Mouse (Mus musculus): ENCODE measurements around the gene Gm28171. TPM values are rescaled to one million over a fixed set of nuclear protein-coding genes. Genes with fewer than 3 reads are reported as not detected.
"Not testable (repeated sequence)": the region's sequence is repeated elsewhere in the genome, so short reads cannot be mapped to it uniquely, and the experiment has no call there.

The Gm28171 gene
- polyA plus RNA-seq (2016; fragmentation: Nextera tagmentation; extraction: Ambion mirVana) = not detected in 2 replicates

DNA sequence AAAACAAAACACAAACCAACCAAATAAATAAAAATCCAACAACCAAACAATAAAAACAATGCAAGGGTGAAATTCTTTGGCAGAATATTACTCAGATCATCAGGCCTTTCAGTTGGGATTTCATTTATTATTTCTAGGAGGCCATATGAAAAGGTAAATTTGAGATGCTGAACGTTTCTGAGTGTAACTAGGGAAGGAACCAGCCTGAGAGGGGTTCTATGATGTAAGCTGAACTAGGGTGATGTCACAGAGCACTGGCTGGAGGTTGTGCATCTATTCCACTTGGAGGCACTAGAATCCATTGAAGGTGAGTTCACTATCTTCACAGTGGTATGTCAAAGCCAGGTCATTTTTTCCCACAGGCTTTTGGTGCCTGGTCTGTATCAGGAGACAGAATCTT, at the start of gene Gm28171:
Gm28171 (plus strand) TSS at position 301 of the 400 bp plus-strand sequence.
- H3K4me2 ChIP-seq (replicated peaks); H3K36me3 ChIP-seq; H3K4me3 ChIP-seq; H3K27me3 ChIP-seq; H3K4me1 ChIP-seq; H3K9ac ChIP-seq; H3K9me3 ChIP-seq (replicated peaks); ATAC-seq (ENCODE audit: low FRiP score); H3K27ac ChIP-seq: not testable (repeated sequence)
- WGBS = no CpG with 5 or more reads among the region's 1 CpGs

Other genes starting within 250 kb of the Gm28171 start
- gene Gm21854, start 136.4 kb upstream of the Gm28171 start, polyA plus RNA-seq (2016; fragmentation: Nextera tagmentation; extraction: Ambion mirVana) = not detected in 2 replicates
- gene Gm20914, start 67.4 kb upstream of the Gm28171 start, polyA plus RNA-seq (2016; fragmentation: Nextera tagmentation; extraction: Ambion mirVana) = not detected in 2 replicates
- gene Gm21778, start 149.1 kb downstream of the Gm28171 start, polyA plus RNA-seq (2016; fragmentation: Nextera tagmentation; extraction: Ambion mirVana) = not detected in 2 replicates